Mouse (Mus musculus) heart, postnatal 14 days (tissue): ENCODE results near the gene Mpst. TPM values are rescaled to one million over a fixed set of nuclear protein-coding genes. Genes with fewer than 3 reads are reported as not detected.

Source experiments
- DNase-seq, 2 experiments: peaks; one replicate each; pipeline ENCODE4 v3.0.0; 2021 to 2022
- intact Hi-C: fragments of 180-260 bp; cut with DNase I; formaldehyde crosslinking; loops from one replicate; pipeline ENCODE4 v1.15.1; 2025
- total RNA-seq, 2 experiments: library from RNA; stranded (reverse); gene quantifications; 2 replicates each; pipeline ENCODE4 v1.2.3; 2021

Mpst gene
- total RNA-seq, 2 experiments from 2014 or later = 28.1 to 31.0 TPM

DNA sequence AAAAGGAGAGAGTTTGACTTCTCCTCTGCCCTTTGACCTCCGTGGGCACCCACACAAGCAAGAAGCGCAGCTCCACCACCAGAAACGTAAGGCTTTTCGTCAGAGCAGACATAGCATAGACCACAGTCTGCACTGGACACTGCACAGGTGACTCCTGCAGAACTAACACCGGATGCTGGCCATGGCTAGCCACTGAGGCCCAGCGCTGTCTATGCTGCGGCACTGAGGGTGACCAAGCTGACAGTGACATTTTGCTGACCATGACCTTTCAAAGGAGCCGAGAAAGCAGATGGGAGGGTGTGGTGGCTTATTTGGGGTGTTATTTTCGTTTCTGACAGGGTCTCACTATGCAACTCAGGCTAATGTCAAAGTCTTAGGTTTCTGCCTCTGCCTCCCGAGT lies 51.0 kb downstream of the Mpst start:
- intact Hi-C loops = no loop called here
- no peak for DNase-seq

DNA sequence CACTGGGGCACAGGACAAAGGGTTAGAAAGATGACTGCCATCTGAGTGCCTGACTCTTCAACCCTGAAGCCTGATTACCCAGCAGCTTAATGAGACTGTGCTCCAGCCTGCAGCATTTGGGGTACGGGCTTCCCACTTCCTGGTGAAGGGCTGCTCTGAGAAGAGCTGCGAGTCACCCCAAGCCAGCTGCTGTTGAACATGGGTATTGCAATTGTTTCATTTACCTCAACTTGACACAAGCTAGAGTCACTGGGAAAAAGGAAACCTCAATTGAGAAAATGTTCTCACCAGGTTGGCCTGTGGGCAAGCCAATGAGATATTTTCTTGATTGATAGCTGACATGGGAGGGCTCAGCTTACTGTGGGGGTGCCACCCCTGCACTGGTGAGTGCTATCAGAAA lies 56.8 kb downstream of the Mpst start:
- intact Hi-C loops = no loop called here
- no peak for DNase-seq

Other genes starting within 250 kb of the Mpst start
- 10 to 100 TPM; 11.3 to 12.8 TPM for gene Ift27, start 232.3 kb upstream of the Mpst start, total RNA-seq
- under 1 TPM in 1 of 2 experiments, not detected in 1; 0.29 TPM for gene Pvalb, start 200.0 kb upstream of the Mpst start, total RNA-seq
- gene Ncf4, start 161.6 kb upstream of the Mpst start, total RNA-seq = 1 to 10 TPM; 2.5 to 2.9 TPM
- gene Csf2rb2, start 100.7 kb upstream of the Mpst start, total RNA-seq = 1 to 10 TPM in 1 of 2 experiments, under 1 TPM in 1; 0.76 to 1.7 TPM
- 1 to 10 TPM; 2.2 to 3.1 TPM for gene Csf2rb, start 80.7 kb upstream of the Mpst start, total RNA-seq
- not detected for gene Tex33, start 10.5 kb upstream of the Mpst start, total RNA-seq
- 10 to 100 TPM; 11.2 to 13.7 TPM for gene Tst, start 509 bp upstream of the Mpst start, total RNA-seq
- gene Kctd17, start 22.1 kb downstream of the Mpst start, total RNA-seq = 10 to 100 TPM; 53.9 to 54.3 TPM
- not detected for gene Tmprss6, start 62.2 kb downstream of the Mpst start, total RNA-seq
- under 1 TPM; 0.07 to 0.20 TPM for gene Il2rb, start 88.9 kb downstream of the Mpst start, total RNA-seq
- 10 to 100 TPM; 83.9 to 98.0 TPM for gene C1qtnf6, start 125.0 kb downstream of the Mpst start, total RNA-seq
- not detected for gene Sstr3, start 138.3 kb downstream of the Mpst start, total RNA-seq
- 10 to 100 TPM in 1 of 2 experiments, 1 to 10 TPM in 1; 3.9 to 18.7 TPM for gene Rac2, start 166.4 kb downstream of the Mpst start, total RNA-seq
- gene Cyth4, start 190.6 kb downstream of the Mpst start, total RNA-seq = 1 to 10 TPM; 5.7 to 8.8 TPM